Mouse (Mus musculus) bone marrow macrophage, adult 2 months (primary cell): ENCODE results near the gene Chst15. TPM values are rescaled to one million over a fixed set of nuclear protein-coding genes. Genes with fewer than 3 reads are reported as not detected.

Experiments
- H3K27ac ChIP-seq: 2 replicates; pipeline ENCODE4 v1.5.1; 2012; ENCODE audit warnings: low read depth, low read length; ENCODE audit not compliant: insufficient read depth
- H3K4me1 ChIP-seq: 2 replicates; pipeline ENCODE4 v1.6.1; 2012; ENCODE audit warnings: low read length; ENCODE audit not compliant: control insufficient read depth, insufficient read depth
- H3K4me3 ChIP-seq: 2 replicates; pipeline ENCODE4 v1.5.1; 2012; ENCODE audit warnings: mild to moderate bottlenecking, low read length, moderate library complexity; ENCODE audit not compliant: insufficient read depth
- CTCF ChIP-seq: IDR thresholded peaks from 2 replicates; pipeline ENCODE4 v1.5.1; 2012; ENCODE audit warnings: low read depth, mild to moderate bottlenecking, low read length, moderate library complexity
- POLR2A ChIP-seq: IDR thresholded peaks from 2 replicates; pipeline ENCODE4 v1.6.1; 2012; ENCODE audit warnings: mild to moderate bottlenecking, low read depth, low read length, borderline replicate concordance
- polyA plus RNA-seq: library from polyadenylated mRNA; stranded (reverse); fragments of >200 nt; gene quantifications from 2 replicates; pipeline ENCODE4 v1.2.4, GENCODE M21; 2012; ENCODE audit not compliant: missing spikeins, insufficient read depth, insufficient read length

Gene Chst15
- 0.42 and 0.49 TPM in 2 replicates for polyA plus RNA-seq

DNA sequence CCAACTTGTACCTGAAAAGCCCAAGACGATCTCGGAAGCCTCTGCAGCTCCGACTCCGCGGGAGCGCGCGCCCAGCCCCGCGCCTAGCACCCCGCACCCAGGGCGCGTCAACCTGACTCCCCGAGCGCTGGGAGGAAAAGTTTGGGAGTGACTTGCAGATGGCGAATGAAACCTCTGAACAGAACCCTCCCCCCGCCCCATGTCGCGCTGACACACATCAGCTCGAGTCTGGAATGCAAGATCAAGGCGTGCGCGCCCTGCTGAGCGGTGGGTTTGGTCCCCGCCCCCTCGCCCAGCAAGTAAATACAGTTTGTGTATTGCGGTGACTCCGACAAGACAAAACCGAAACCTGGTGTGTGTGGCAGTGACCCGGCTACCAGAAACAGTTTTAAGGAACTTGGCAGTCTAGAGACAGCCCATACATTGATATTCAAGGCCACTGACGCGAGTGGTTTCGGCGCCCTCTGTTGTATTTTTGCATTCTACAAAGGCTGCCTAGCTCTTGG, at the start of gene Chst15:
TSS of gene Chst15 (minus strand) at position 193 of the 506 bp plus-strand sequence.
- Histone ChIP-seq H3K27ac (no peak within 1 kb of the TSS), H3K4me1 (no peaks in the 10 kb centered on the region), H3K4me3 (peak within 1 kb of the TSS; percentile 70)
- TF ChIP-seq POLR2A (no peak), CTCF (no peak)

DNA sequence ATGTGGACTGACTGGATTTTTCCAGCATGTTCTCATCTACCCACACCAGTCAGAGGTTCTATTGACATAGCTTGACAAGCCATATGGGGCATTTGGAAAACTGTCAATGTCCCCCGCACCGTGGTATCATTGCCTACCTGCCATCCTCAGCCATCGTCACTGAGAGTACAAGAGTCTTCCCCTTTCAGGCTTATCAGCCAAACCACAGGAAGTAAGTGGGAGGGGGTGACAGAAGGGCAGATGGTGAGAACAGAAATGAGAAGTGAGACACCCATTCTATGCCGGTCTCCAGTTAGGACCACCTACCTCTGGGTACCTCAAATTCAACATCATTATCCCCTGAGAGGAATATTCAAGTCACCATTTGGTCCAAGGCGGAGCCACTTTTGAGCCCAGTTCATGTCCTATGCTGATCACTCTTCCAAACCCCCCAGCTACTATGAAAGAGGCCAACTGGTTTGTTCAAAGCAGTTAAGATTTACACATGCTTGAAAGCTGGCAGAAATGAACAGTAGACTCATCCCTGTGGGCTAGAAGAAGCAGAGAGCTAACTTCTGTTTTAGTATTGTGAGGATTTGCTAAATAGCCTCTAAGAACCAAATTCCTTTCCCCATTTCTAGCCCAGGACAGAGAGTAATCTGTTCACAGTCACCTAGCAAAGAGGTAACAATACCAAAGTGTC, 48.8 kb upstream of the Chst15 start:
- Histone ChIP-seq H3K4me3 (no peak overlapping the region), H3K27ac (no peak overlapping the region), H3K4me1 (no peaks in the 10 kb centered on the region)
- TF ChIP-seq POLR2A (no peak), CTCF (no peak)

DNA sequence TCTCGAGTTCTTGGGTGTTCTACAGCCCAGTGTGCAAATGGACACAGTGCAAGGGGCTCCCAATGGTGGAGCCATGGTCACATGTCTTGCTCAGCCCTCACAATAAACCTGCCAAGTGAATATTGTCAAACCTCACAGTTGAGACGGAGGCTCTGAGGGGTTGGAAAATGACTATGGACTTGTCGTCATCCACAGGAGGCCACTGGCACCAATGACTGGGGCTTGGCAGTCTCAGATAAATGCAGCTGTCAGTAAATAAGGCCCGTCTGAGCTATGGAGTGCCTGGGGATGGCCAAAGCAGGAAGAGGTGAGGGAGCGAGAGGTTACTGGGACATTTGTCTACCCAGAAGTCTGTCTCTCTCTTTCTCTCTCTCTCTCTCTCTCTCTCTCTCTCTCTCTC, 48.1 kb upstream of the Chst15 start:
- TF ChIP-seq CTCF (no peak), POLR2A (no peak)
- no peak overlapping the region for H3K27ac ChIP-seq
- H3K4me1 ChIP-seq = no peaks in the 10 kb centered on the region
- no peak overlapping the region for H3K4me3 ChIP-seq

DNA sequence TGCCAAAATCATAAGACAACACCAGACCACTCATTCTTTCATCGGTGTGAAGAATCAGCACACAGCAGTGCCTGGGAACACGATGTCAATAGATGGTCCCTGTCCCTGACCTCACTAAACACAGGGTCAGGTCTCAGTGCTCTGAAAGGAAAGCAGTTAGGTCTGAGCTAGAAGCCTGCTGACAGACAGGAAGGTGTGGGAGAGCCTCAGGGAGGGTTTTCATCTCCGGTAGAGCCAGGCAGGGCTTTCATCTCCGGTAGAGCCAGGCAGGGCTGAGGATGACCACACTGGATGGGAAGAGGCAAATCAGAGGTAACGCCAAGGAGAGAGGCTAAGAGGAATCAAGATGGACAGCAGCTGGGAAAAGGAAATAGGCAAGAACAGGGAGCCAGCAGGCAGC, 47.5 kb upstream of the Chst15 start:
- no peak for TF ChIP-seq CTCF
- Histone ChIP-seq H3K27ac (no peak overlapping the region), H3K4me3 (no peak overlapping the region), H3K4me1 (no peaks in the 10 kb centered on the region)

DNA sequence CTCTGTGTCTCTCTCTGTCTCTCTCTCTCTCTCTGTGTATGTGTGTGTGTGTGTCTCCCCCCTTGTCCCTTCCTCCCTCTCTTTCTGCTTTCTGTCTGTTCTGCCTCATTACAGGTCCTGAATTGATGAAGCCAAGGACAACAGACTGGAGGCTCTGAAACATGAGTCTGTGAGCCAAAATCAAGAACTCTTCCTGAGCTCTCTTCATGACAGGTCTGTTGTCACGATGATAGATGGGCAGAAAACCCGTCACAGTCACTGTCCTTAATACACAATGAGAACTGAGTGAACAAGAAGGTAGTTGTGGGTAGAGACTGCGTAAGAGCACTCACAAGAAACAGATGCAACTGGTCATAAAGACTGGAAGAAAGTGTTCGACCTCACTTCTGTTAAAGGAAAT, 43.3 kb upstream of the Chst15 start:
- Histone ChIP-seq H3K27ac (no peak overlapping the region), H3K4me1 (0 out of 2 replicates have a peak, but pooled peaks cover 3% of the 10 kb centered on the region), H3K4me3 (no peak overlapping the region)
- no peak for TF ChIP-seq CTCF
- TF ChIP-seq POLR2A = no peak

DNA sequence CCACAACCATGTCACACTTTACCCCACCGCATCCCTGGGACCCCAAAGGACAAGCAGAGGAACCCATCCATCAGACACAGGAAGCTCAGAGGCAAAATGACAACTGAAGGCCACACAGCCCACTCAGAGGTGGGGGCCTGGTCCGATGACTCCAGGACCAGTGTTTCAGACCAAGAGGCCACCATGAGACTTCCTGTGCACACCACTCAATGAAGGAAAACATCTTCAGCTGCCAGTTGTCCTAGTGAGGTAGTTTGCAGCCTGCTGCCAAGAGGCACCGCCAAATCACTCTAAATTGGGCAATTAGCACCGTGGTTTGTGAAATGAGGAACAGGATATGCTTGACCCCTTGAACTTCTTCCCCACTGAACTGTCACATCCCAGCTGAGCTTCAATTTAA, 41.7 kb upstream of the Chst15 start:
- H3K4me3 ChIP-seq = no peak overlapping the region

DNA sequence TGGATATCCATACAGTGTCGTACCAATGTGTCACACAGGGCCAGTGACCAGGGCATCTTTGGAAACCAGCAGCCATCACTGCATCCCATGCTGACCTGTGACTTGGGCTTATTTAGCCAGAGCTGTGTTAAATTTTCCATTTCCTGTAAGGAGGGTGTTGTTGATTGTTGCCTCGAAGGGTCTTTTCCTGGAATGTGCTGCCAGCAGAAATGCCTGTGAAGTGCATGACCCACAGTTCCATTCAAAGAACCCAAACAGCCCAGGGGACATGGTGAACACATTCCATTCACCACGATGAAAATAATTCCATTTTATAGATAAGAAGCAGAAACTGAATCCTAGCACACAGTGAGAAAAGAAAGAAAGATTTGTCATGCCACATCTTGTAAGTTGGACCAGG, 41.2 kb upstream of the Chst15 start:
- TF ChIP-seq POLR2A (no peak), CTCF (no peak)
- no peak overlapping the region for H3K27ac ChIP-seq
- no peak overlapping the region for H3K4me3 ChIP-seq
- H3K4me1 ChIP-seq = 0 out of 2 replicates have a peak, but pooled peaks cover 3% of the 10 kb centered on the region

More for the DNA sequence above, 41.7 kb upstream of the Chst15 start:
- no peak overlapping the region for H3K27ac ChIP-seq
- TF ChIP-seq CTCF = no peak
- TF ChIP-seq POLR2A = no peak
- H3K4me1 ChIP-seq = 0 out of 2 replicates have a peak, but pooled peaks cover 3% of the 10 kb centered on the region

DNA sequence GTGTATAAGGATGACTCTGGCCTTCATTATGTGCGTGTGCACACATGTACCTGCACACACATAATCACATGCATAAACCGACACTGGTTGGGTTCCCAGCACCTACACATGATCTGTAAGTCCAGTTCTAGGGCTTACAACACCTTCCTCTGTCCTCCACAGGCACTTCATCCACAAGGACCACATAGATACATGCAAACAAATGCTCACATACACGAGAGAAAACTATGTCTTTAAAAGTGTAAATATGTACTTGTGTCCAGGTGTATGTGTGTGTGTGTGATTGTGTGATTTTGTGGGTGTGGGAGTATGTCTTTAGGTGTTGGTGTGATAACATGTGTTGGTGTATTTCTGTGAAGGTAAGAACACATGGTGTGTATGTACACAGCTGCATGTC, 40.8 kb upstream of the Chst15 start:
- TF ChIP-seq POLR2A = no peak
- 0 out of 2 replicates have a peak, but pooled peaks cover 3% of the 10 kb centered on the region for H3K4me1 ChIP-seq
- H3K4me3 ChIP-seq = no peak overlapping the region
- H3K27ac ChIP-seq = no peak overlapping the region

DNA sequence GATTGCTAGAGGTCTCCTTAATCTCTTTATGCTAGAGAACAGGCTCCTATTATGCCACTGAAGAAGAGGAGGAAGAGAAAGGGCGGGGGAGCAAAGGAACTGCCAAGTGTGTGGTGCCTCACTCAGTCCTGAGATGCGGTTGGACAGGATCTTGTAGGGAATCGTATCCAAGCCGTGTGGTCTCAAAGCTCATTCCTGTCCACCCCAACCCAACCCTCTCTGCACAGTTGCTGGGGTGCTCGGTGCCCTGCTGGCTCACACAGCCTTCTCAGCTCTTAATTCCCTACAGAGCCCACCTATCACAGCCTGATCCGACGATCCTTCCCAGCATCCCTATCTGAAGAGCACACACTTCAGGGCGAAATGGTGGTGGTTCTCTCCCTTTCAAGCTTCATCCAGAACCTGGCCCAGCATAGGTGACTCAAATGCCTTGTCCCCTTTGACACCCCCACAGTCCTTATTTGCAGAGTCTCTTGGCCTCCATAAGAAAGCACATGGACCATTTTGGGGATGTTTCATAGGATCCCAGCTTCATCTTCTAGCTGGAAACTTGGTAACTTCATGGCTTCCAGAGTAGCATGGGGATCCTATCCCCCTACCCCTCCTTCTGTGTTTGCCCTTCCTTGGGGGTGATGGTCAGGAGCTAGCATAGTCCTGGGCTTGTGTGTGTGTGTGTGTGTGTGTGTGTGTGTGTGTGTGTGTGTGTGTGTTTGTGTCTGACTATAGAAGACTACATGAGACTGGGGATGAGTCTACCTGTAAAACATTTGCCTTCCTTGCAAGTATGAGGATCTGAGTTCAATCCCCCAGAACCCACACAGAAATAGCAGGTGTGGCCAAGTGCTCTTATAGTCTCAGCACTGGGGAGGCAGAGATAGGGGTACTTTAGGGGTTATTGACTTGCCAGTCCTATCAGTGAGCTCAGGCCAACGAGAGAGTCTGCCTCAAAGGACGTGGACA, 40.1 kb upstream of the Chst15 start:
- H3K4me3 ChIP-seq = no peak overlapping the region
- TF ChIP-seq POLR2A = no peak
- no peak for TF ChIP-seq CTCF
- no peak overlapping the region for H3K27ac ChIP-seq
- H3K4me1 ChIP-seq = 0 out of 2 replicates have a peak, but pooled peaks cover 3% of the 10 kb centered on the region
